Mouse (Mus musculus): ENCODE data around the gene Rtkn. TPM values are rescaled to one million over a fixed set of nuclear protein-coding genes. Genes with fewer than 3 reads are reported as not detected.

Rtkn gene
- total and polyA plus RNA-seq, 3 experiments: 5.4 to 8.3 TPM; not detected in 1

- no peak for TF ChIP-seq RAD21 (IDR thresholded peaks at IDR 0.05; ENCODE audit: low read depth, low read length)
- TF ChIP-seq TBP (IDR thresholded peaks at IDR 0.05; ENCODE audit: low read depth, low read length): 0 out of 2 replicates have a peak, but pooled peaks have one; percentile 29
- TF ChIP-seq TCF12 (IDR thresholded peaks at IDR 0.05; ENCODE audit: low read depth, low read length): no peak
- TF ChIP-seq POLR2AphosphoS5 (IDR thresholded peaks at IDR 0.05; ENCODE audit: borderline replicate concordance, low read depth, low read length): no peak
- no peak for TF ChIP-seq MEF2A (IDR thresholded peaks at IDR 0.05; ENCODE audit: extremely low read depth, insufficient replicate concordance, low read depth, low read length, poor library complexity, severe bottlenecking)
- TF ChIP-seq NRF1 (IDR thresholded peaks at IDR 0.05; ENCODE audit: insufficient read depth, low read depth, low read length, poor library complexity, severe bottlenecking): peak; percentile 92
- no peak for TF ChIP-seq CHD2 (IDR thresholded peaks at IDR 0.05; ENCODE audit: low read length)
Measured at GRCm38 (mm10) chr6:83165607-83166242, 30.5 kb downstream of the Rtkn start, which contains the start of gene Dctn1 (continued).

GRCm38 (mm10) chr6:83166243-83166630 lies 31.0 kb downstream of the Rtkn start:
- no peaks in the 10 kb centered on the region for H3K9me3 ChIP-seq (replicated peaks; ENCODE audit: insufficient read depth, low read length)
- DNase-seq (ENCODE audit: low read depth, low spot score): peak; percentile 74
- H3K4me1 ChIP-seq (ENCODE audit: control insufficient read depth in 1 of 2, insufficient read depth in 2 of 2, low read length in 2 of 2): peaks cover 4 to 8% of the 10 kb centered on the region in 2 experiments; a peak in 3 of 4 replicates
- H3K4me3 ChIP-seq (ENCODE audit: control insufficient read depth in 1 of 2, insufficient read depth in 1 of 2, low read depth in 2 of 2, low read length in 2 of 2): peak overlapping the region; percentile 79 to 90
- TF ChIP-seq ZNF384 (IDR thresholded peaks at IDR 0.05; ENCODE audit: low read depth, low read length) (no peak), POLR2A (IDR thresholded peaks at IDR 0.05; ENCODE audit: control insufficient read depth in 1 of 2, insufficient read depth in 1 of 2, low read depth in 1 of 2, low read length in 2 of 2, poor library complexity in 1 of 2) (no peak), TCF12 (IDR thresholded peaks at IDR 0.05; ENCODE audit: low read depth, low read length) (no peak), RCOR1 (IDR thresholded peaks at IDR 0.05; ENCODE audit: low read depth, low read length) (no peak), E2F4 (IDR thresholded peaks at IDR 0.05; ENCODE audit: borderline replicate concordance, low read depth, low read length) (no peak), NELFE (IDR thresholded peaks at IDR 0.05; ENCODE audit: low read depth, low read length) (no peak), ZMIZ1 (IDR thresholded peaks at IDR 0.05; ENCODE audit: low read depth, low read length) (no peak)
- no peaks in the 10 kb centered on the region for H3K27me3 ChIP-seq (ENCODE audit: control insufficient read depth in 1 of 2, insufficient read depth in 2 of 2, low read length in 2 of 2)
- peaks cover 0 to 9% of the 10 kb centered on the region in 2 experiments; a peak in 2 of 4 replicates for H3K36me3 ChIP-seq (ENCODE audit: control insufficient read depth in 1 of 2, insufficient read depth in 2 of 2, low read length in 2 of 2)
- peak overlapping the region; percentile 20; the same call in 1 of the 2 replicates for H3K27ac ChIP-seq (ENCODE audit: control insufficient read depth, low read depth, low read length)
- peak overlapping the region; percentile 84 for H3K9ac ChIP-seq (ENCODE audit: control insufficient read depth, low read depth, low read length, poor library complexity, severe bottlenecking)
- peaks cover 8% of the 10 kb centered on the region for H3K79me2 ChIP-seq (ENCODE audit: control insufficient read depth, insufficient read depth, low read length, poor library complexity)

- Histone ChIP-seq H3K4me1 (ENCODE audit: control insufficient read depth in 1 of 2, insufficient read depth in 2 of 2, low read length in 2 of 2) (peaks cover 4 to 6% of the 10 kb centered on the region in 2 experiments; a peak in 2 of 4 replicates), H3K27ac (ENCODE audit: control insufficient read depth, low read depth, low read length) (no peak overlapping the region), H3K27me3 (ENCODE audit: control insufficient read depth in 1 of 2, insufficient read depth in 2 of 2, low read length in 2 of 2) (no peaks in the 10 kb centered on the region), H3K36me3 (ENCODE audit: control insufficient read depth in 1 of 2, insufficient read depth in 2 of 2, low read length in 2 of 2) (peaks cover 0 to 7% of the 10 kb centered on the region in 2 experiments; a peak in 2 of 4 replicates), H3K79me2 (ENCODE audit: control insufficient read depth, insufficient read depth, low read length, poor library complexity) (peaks cover 8% of the 10 kb centered on the region), H3K9me3 (replicated peaks; ENCODE audit: insufficient read depth, low read length) (no peaks in the 10 kb centered on the region), H3K9ac (ENCODE audit: control insufficient read depth, low read depth, low read length, poor library complexity, severe bottlenecking) (no peak overlapping the region), H3K4me3 (ENCODE audit: control insufficient read depth in 1 of 2, insufficient read depth in 1 of 2, low read depth in 2 of 2, low read length in 2 of 2) (no peak overlapping the region)
- no peak for DNase-seq (ENCODE audit: low read depth, low spot score)
- TF ChIP-seq ZNF384 (IDR thresholded peaks at IDR 0.05; ENCODE audit: low read depth, low read length): no peak
- TF ChIP-seq BHLHE40 (IDR thresholded peaks at IDR 0.05; ENCODE audit: borderline replicate concordance, low read depth, low read length): no peak
- TF ChIP-seq MEF2A (IDR thresholded peaks at IDR 0.05; ENCODE audit: extremely low read depth, insufficient replicate concordance, low read depth, low read length, poor library complexity, severe bottlenecking): no peak
- no peak for TF ChIP-seq CTCF (IDR thresholded peaks at IDR 0.05 in 2 of 3, conservative IDR thresholded peaks at IDR 0.05 in 1 of 3; ENCODE audit: control insufficient read depth in 1 of 3, insufficient read depth in 1 of 3, low read depth in 2 of 3, low read length in 3 of 3, poor library complexity in 1 of 3, severe bottlenecking in 1 of 3)
- TF ChIP-seq KAT2A (conservative IDR thresholded peaks at IDR 0.05; ENCODE audit: low read depth, low read length): no peak
- no peak for TF ChIP-seq POLR2AphosphoS5 (IDR thresholded peaks at IDR 0.05; ENCODE audit: borderline replicate concordance, low read depth, low read length)
- no peak for TF ChIP-seq EP300 (IDR thresholded peaks at IDR 0.05; ENCODE audit: low read depth in 1 of 2, low read length in 2 of 2)
- no peak for TF ChIP-seq CHD1 (IDR thresholded peaks at IDR 0.05; ENCODE audit: low read depth, low read length)
- no peak for TF ChIP-seq RAD21 (IDR thresholded peaks at IDR 0.05; ENCODE audit: low read depth, low read length)
- TF ChIP-seq NRF1 (IDR thresholded peaks at IDR 0.05; ENCODE audit: insufficient read depth, low read depth, low read length, poor library complexity, severe bottlenecking): no peak
Measured at GRCm38 (mm10) chr6:83169872-83170271, 34.6 kb downstream of the Rtkn start.

All from MEL (cell line).